Mouse (Mus musculus) c-Kit-positive CD71-positive TER-119-negative erythroid progenitor cells, embryonic 14.5 days (primary cell): ENCODE results near the gene Trim30c.
A peak's percentile ranks its signal among the peaks of the same experiment; 100 is the strongest.
"Not testable (repeated sequence)": the region's sequence is repeated elsewhere in the genome, so short reads cannot be mapped to it uniquely, and the experiment has no call there.

Source experiments
- DNase-seq: peaks from one replicate; pipeline ENCODE4 v3.0.0-alpha.2; 2013; ENCODE audit warnings: low read depth

Trim30c gene

GRCm38 (mm10) chr7:104400698-104401097 lies at the start of gene Trim30c:
Gene Trim30c, minus strand, starts transcription at chr7:104400837.
- DNase-seq, result no peak

GRCm38 (mm10) chr7:104445961-104446645 lies 45.5 kb upstream of the Trim30c start:
- peak; percentile 7 for DNase-seq

GRCm38 (mm10) chr7:104404460-104404950 lies 3.9 kb upstream of the Trim30c start:
- no peak for DNase-seq

DNA sequence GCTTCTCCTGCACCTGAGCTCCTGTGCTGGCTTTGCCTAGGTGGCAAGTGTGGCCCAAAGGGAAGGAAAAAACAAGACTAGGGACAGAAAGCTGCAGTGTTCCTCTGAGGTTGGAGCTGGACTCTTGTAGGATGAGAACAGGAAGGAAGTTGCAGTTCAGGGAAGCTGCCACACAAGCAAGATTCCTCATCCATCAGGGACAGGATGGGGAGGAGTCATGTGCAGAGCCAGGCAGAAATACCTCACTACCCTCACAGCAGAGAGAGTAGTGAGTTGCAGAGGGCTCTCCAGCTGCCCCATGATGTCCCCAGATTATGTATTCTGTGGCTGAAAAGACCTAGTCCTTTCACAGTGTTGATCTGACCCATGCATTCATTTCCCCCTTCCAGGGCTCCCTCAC lies 503 bp upstream of the Trim30c start:
- DNase-seq, result no peak

- no peak for DNase-seq
Observed at GRCm38 (mm10) chr7:104398492-104398891, 2.1 kb downstream of the Trim30c start.

GRCm38 (mm10) chr7:104369736-104370414 lies 30.8 kb downstream of the Trim30c start, which contains the start of gene Trim30b:
Gene Trim30b, minus strand, starts transcription at chr7:104369884.
- DNase-seq, result no peak

GRCm38 (mm10) chr7:104366339-104366738 lies 34.3 kb downstream of the Trim30c start:
- no peak for DNase-seq

DNA sequence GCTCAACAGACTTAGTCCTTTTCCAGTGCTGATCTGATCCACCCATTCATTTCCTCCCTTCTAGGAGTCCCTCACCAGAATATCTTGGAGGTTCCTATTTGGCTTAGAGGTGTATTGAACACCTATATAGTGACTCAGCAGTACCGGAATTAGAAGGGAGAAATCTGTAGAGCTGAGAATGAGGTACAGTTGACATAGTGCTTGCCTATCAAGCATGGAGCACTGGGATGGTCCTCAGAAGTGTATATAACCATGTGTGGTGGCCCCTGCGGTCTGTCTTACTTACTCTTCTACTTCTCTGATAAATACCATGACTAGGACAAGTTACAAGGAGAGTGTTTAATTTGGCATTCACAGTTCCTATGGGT lies 47.1 kb downstream of the Trim30c start:
- DNase-seq, result no peak

DNA sequence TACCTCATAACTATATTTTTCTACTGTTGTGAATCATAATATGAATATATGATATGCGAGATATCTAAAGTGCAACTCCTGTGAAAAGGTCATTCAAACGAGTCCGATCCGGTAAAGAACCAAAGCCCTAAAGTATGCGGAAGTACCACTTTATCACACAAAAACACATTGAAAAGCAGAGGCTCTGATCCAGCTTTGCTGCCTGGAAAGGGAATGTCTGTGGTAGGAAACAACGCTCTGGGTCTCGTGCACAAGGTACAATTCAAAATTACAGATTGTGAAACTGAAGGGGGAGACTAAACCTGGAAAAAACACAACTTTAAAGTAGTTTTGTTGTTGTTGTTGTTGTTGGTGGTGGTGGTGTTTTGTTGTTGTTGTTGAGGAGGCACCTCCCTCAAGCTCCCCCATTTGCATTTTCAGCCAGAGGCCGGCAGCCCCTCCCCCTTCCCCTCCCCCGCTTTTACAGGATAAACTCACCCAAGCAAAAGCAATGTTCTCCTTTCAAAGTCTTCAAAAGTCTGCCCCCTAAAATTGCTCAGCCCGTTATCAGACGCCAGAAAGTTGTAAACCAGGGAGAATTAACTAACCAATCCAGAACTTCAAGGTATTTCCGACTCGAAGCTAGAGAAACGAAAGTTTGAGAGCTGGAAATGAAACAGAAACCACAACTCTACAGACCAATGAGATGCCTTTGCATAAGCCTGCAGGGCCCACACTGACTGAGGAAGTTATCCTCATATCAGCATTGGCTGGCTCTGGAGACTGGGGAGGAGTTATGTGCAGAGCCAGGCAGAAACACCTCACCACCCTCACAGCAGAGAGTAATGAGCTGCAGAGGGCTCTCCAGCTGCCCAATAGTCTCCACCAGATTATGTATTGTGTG lies 47.7 kb downstream of the Trim30c start, which contains the start of gene Trim12c:
Gene Trim12c, minus strand, starts transcription at position 646 of the 883 bp plus-strand sequence.
- DNase-seq, result peak; percentile 67

DNA sequence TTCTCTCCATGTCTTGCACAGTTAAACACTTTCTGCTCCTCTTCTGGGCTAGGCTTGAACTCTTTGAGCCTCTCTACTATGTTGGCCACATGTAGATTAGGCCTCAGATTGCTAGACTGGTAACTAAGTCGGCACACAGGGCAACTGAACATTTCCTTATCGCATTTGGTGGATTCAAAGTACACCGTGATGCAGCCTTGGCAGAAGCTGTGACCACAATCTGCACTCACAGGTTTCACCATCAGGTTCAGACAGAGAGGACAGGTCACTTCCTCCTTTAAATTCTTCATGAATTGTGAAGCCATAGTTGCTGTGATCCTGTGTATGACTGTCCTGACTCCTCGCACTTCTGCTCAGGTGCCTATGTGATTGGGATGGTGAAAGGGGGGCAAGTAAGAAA lies 52.6 kb downstream of the Trim30c start:
- not testable (repeated sequence) for DNase-seq

GRCm38 (mm10) chr7:104340744-104341143 lies 59.9 kb downstream of the Trim30c start:
- not testable (repeated sequence) for DNase-seq

GRCm38 (mm10) chr7:104335547-104335946 lies 65.1 kb downstream of the Trim30c start:
- not testable (repeated sequence) for DNase-seq
